ENCODE assay signal across 25 mouse cellular contexts in genomic region chr16:65739652-65740051, GRCm38 (mm10).
"Had no signal": no experiment of that assay in that cellular context is flagged by ENCODE, and none has a peak within 500 bp of the region (broad histone marks: within the 10 kb centered on the region; RNA-seq: fewer than 3 reads in every experiment).

No protein-coding gene starts in this region.

- H3K9ac ChIP-seq: heart, embryonic 12.5 days; hindbrain, embryonic 12.5 days; hindbrain, embryonic 14.5 days; kidney, embryonic 15.5 days; limb, embryonic 12.5 days had no signal

- H3K4me3 ChIP-seq: heart, embryonic 10.5 days; heart, embryonic 12.5 days; hindbrain, embryonic 10.5 days; hindbrain, embryonic 12.5 days; kidney, embryonic 15.5 days; layer of hippocampus, adult 2 months; left cerebral cortex, adult 2 months; limb, embryonic 10.5 days; limb, embryonic 12.5 days had no signal

- DNase-seq: gastrocnemius, postnatal 14 days; gastrocnemius, postnatal 36 days; heart, adult 18-20 months; heart, postnatal 10 days; heart, postnatal 4 days; kidney, adult 11 months; kidney, adult 2 months; kidney, adult 9 months; kidney, postnatal 14 days; kidney, postnatal 4 days had no signal

- H3K27me3 ChIP-seq: heart, embryonic 12.5 days; hindbrain, embryonic 12.5 days; kidney, embryonic 15.5 days; limb, embryonic 12.5 days had no signal

- H3K36me3 ChIP-seq: heart, embryonic 10.5 days; heart, embryonic 12.5 days; hindbrain, embryonic 10.5 days; hindbrain, embryonic 12.5 days; kidney, embryonic 15.5 days; limb, embryonic 10.5 days; limb, embryonic 12.5 days had no signal

- H3K4me1 ChIP-seq: heart, embryonic 10.5 days; heart, embryonic 12.5 days; hindbrain, embryonic 10.5 days; hindbrain, embryonic 12.5 days; kidney, embryonic 15.5 days; limb, embryonic 10.5 days; limb, embryonic 12.5 days had no signal

- H3K27ac ChIP-seq: heart, embryonic 10.5 days; hindbrain, embryonic 10.5 days; hindbrain, embryonic 12.5 days; hindbrain, embryonic 14.5 days; kidney, embryonic 15.5 days; kidney, postnatal 0 days; layer of hippocampus, adult 2 months; left cerebral cortex, adult 2 months; limb, embryonic 10.5 days; limb, embryonic 12.5 days had no signal

- ATAC-seq: forebrain, embryonic 16.5 days; hindbrain, embryonic 16.5 days; inflammation-experienced regulatory T-cells, adult 6 months; intestine, embryonic 16.5 days had no signal

- H3K9me3 ChIP-seq: heart, embryonic 10.5 days; heart, embryonic 12.5 days; hindbrain, embryonic 12.5 days; kidney, embryonic 15.5 days; limb, embryonic 10.5 days; limb, embryonic 12.5 days had no signal

- H3K4me2 ChIP-seq: heart, embryonic 12.5 days; hindbrain, embryonic 12.5 days; hindbrain, embryonic 14.5 days; kidney, embryonic 15.5 days; limb, embryonic 12.5 days had no signal
